ENCODE assay signal across 14 mouse cellular contexts in genomic region chr9:35055528-35056330, GRCm38 (mm10).
A peak's percentile ranks its signal among the peaks of the same experiment; 100 is the strongest.
DNase-seq lines count a peak whose midpoint lies in the region; ATAC-seq and TF ChIP-seq lines count a peak whose summit lies in the region.
"Had no signal": no experiment of that assay in that cellular context is flagged by ENCODE, and none has a peak within 500 bp of the region (broad histone marks: within the 10 kb centered on the region; RNA-seq: fewer than 3 reads in every experiment).

No protein-coding gene starts in this region.

- no peak overlapping the region for H3K27ac ChIP-seq in intestine, embryonic 14.5 days (ENCODE audit: low read depth)
- H3K27ac ChIP-seq in intestine, postnatal 0 days (ENCODE audit: low read depth, low read length) = no peak overlapping the region
- H3K27ac ChIP-seq in midbrain, embryonic 10.5 days (replicated peaks) = no peak overlapping the region
- no peak overlapping the region for H3K27ac ChIP-seq in midbrain, embryonic 14.5 days (replicated peaks; ENCODE audit: low read depth, low read length)
- no peak overlapping the region for H3K27ac ChIP-seq in hindbrain, embryonic 10.5 days
- H3K27ac ChIP-seq: heart, embryonic 13.5 days had no signal

- no peaks in the 10 kb centered on the region for H3K9me3 ChIP-seq in intestine, embryonic 14.5 days (ENCODE audit: control insufficient read depth, low read length)
- no peaks in the 10 kb centered on the region for H3K9me3 ChIP-seq in intestine, postnatal 0 days (ENCODE audit: control insufficient read depth)
- no peaks in the 10 kb centered on the region for H3K9me3 ChIP-seq in midbrain, embryonic 10.5 days (replicated peaks)
- H3K9me3 ChIP-seq in midbrain, embryonic 14.5 days (ENCODE audit: control insufficient read depth, low read length) = no peaks in the 10 kb centered on the region
- no peaks in the 10 kb centered on the region for H3K9me3 ChIP-seq in hindbrain, embryonic 10.5 days
- H3K9me3 ChIP-seq: heart, embryonic 13.5 days had no signal

- H3K4me3 ChIP-seq in intestine, embryonic 14.5 days (ENCODE audit: low read depth, low read length) = no peak overlapping the region
- no peak overlapping the region for H3K4me3 ChIP-seq in intestine, postnatal 0 days (ENCODE audit: low read depth, low read length)
- H3K4me3 ChIP-seq in midbrain, embryonic 10.5 days = no peak overlapping the region
- H3K4me3 ChIP-seq in midbrain, embryonic 14.5 days (replicated peaks; ENCODE audit: low read depth, low read length) = no peak overlapping the region
- no peak overlapping the region for H3K4me3 ChIP-seq in hindbrain, embryonic 10.5 days
- H3K4me3 ChIP-seq: heart, embryonic 13.5 days had no signal

- no peak overlapping the region for H3K4me2 ChIP-seq in intestine, embryonic 14.5 days (ENCODE audit: low read length)
- no peak overlapping the region for H3K4me2 ChIP-seq in intestine, postnatal 0 days (replicated peaks; ENCODE audit: low read depth)
- H3K4me2 ChIP-seq in midbrain, embryonic 14.5 days (ENCODE audit: low read length) = no peak overlapping the region
- H3K4me2 ChIP-seq: heart, embryonic 13.5 days had no signal

- no peak for ATAC-seq in intestine, embryonic 14.5 days (replicated peaks; ENCODE audit: low FRiP score, low TSS enrichment, low read depth)
- ATAC-seq in intestine, postnatal 0 days = no peak
- no peak for ATAC-seq in midbrain, embryonic 14.5 days (ENCODE audit: low FRiP score, low TSS enrichment)
- peak; percentile 81 for ATAC-seq in granulocyte monocyte progenitor cell, adult 5-6 weeks (replicated peaks; ENCODE audit: poor library complexity, severe bottlenecking)
- ATAC-seq: inflammation-experienced regulatory T-cells, adult 6 months had no signal

- H3K4me1 ChIP-seq in intestine, embryonic 14.5 days (replicated peaks; ENCODE audit: control insufficient read depth, insufficient read depth, low read length) = no peaks in the 10 kb centered on the region
- H3K4me1 ChIP-seq in intestine, postnatal 0 days (replicated peaks; ENCODE audit: control insufficient read depth, insufficient read depth, low read length) = peaks cover 5% of the 10 kb centered on the region; the same call in 1 of the 2 replicates
- no peaks in the 10 kb centered on the region for H3K4me1 ChIP-seq in midbrain, embryonic 10.5 days
- no peaks in the 10 kb centered on the region for H3K4me1 ChIP-seq in midbrain, embryonic 14.5 days (ENCODE audit: control insufficient read depth, insufficient read depth, low read length)
- no peaks in the 10 kb centered on the region for H3K4me1 ChIP-seq in hindbrain, embryonic 10.5 days (replicated peaks)

- intact Hi-C loops in left cerebral cortex, postnatal 10 days (cut with DNase I) = no loop called here

- WGBS in intestine, embryonic 14.5 days = 88% methylated on average over 11 of the region's 11 CpGs
- 79% methylated on average over 11 of the region's 11 CpGs for WGBS in intestine, postnatal 0 days
- WGBS in midbrain, embryonic 10.5 days = 91% methylated on average over 11 of the region's 11 CpGs
- 91% methylated on average over 11 of the region's 11 CpGs for WGBS in midbrain, embryonic 14.5 days
- 91% methylated on average over 11 of the region's 11 CpGs for WGBS in hindbrain, embryonic 10.5 days

- no peak overlapping the region for H3K9ac ChIP-seq in intestine, embryonic 14.5 days (ENCODE audit: low read length)
- no peak overlapping the region for H3K9ac ChIP-seq in intestine, postnatal 0 days (ENCODE audit: low read depth, low read length)
- H3K9ac ChIP-seq in midbrain, embryonic 14.5 days (replicated peaks; ENCODE audit: low read length) = no peak overlapping the region
- H3K9ac ChIP-seq: heart, embryonic 13.5 days had no signal

- H3K27me3 ChIP-seq in intestine, embryonic 14.5 days (replicated peaks; ENCODE audit: control insufficient read depth, insufficient read depth, low read length) = no peaks in the 10 kb centered on the region
- no peaks in the 10 kb centered on the region for H3K27me3 ChIP-seq in intestine, postnatal 0 days (replicated peaks; ENCODE audit: control insufficient read depth, insufficient read depth, low read length)
- no peaks in the 10 kb centered on the region for H3K27me3 ChIP-seq in midbrain, embryonic 10.5 days (ENCODE audit: low read depth, poor library complexity, severe bottlenecking)
- H3K27me3 ChIP-seq in midbrain, embryonic 14.5 days (ENCODE audit: control insufficient read depth, insufficient read depth, low read length) = no peaks in the 10 kb centered on the region
- no peaks in the 10 kb centered on the region for H3K27me3 ChIP-seq in hindbrain, embryonic 10.5 days (ENCODE audit: insufficient read depth, poor library complexity, severe bottlenecking)

- DNase-seq in intestine, embryonic 14.5 days (ENCODE audit: low spot score) = peak; percentile 47
- DNase-seq in midbrain, embryonic 10.5 days (ENCODE audit: low spot score) = peak; percentile 8
- no peak for DNase-seq in midbrain, embryonic 14.5 days
- DNase-seq in monocyte, adult 2 months (ENCODE audit: low read depth in 1 of 2, low spot score in 2 of 2) = peak; percentile 20 to 33
- DNase-seq in hindbrain, embryonic 10.5 days (ENCODE audit: low spot score) = no peak
- no peak for DNase-seq in left cerebral cortex, postnatal 10 days (ENCODE audit: extremely low spot score in 1 of 2, low spot score in 2 of 2)
- DNase-seq: cerebellum, adult 11 months; layer of hippocampus, adult 9-11 months; left cerebral cortex, postnatal 4 days; thymus, postnatal 25 days had no signal

- peaks cover 14% of the 10 kb centered on the region for H3K36me3 ChIP-seq in intestine, embryonic 14.5 days (ENCODE audit: control insufficient read depth, insufficient read depth, low read length)
- peaks cover 48% of the 10 kb centered on the region for H3K36me3 ChIP-seq in intestine, postnatal 0 days (ENCODE audit: control insufficient read depth, insufficient read depth)
- H3K36me3 ChIP-seq in midbrain, embryonic 10.5 days = peaks cover 18% of the 10 kb centered on the region
- H3K36me3 ChIP-seq in midbrain, embryonic 14.5 days (ENCODE audit: control insufficient read depth, insufficient read depth, low read length) = peaks cover 3% of the 10 kb centered on the region; the same call in 1 of the 2 replicates
- H3K36me3 ChIP-seq in hindbrain, embryonic 10.5 days = peaks cover 14% of the 10 kb centered on the region

- no peak for TF ChIP-seq CTCF in intestine, postnatal 0 days (IDR thresholded peaks at IDR 0.05; ENCODE audit: low read depth)

Comparison
In these comparisons a context has a peak if more than half of its experiments do, and no peak if none do; other contexts are left out.
1. DNase-seq: peak in intestine, embryonic 14.5 days (single experiment), midbrain, embryonic 10.5 days (single experiment) and monocyte, adult 2 months (2 of 2); none in midbrain, embryonic 14.5 days (single experiment), hindbrain, embryonic 10.5 days (single experiment) and left cerebral cortex, postnatal 10 days (0 of 2).